Mouse (Mus musculus): ENCODE measurements around the gene Ranbp3l.

DNA sequence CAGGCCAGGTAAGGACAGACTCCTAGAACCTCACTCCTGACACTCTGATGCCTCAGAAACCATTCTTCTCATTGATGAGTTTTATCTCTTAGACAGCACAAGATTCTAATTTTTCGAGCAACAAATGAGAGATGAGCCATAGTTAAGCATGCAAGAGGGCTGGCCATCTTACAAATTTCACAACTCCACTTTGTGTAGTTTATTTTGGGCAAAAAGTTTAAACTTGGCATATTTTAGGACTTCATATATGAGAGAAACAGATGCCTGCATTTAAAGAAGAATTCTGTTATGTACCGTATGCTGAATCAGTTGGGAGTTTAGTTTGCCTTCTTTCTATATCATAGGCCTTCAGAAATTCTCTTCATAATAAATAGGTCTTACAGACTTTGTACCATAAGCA, 35.0 kb downstream of the Ranbp3l start:
- TF ChIP-seq CTCF (IDR thresholded peaks at IDR 0.05; ENCODE audit: control insufficient read depth, insufficient read depth, insufficient replicate concordance, low read depth, low read length): no peak
- no peak for TF ChIP-seq POLR2A (IDR thresholded peaks at IDR 0.05; ENCODE audit: control insufficient read depth, low read depth, low read length)
